Mouse (Mus musculus) telencephalon, adult 2 months (tissue): Measurements from ENCODE around the gene Nomo1.
A peak's percentile ranks its signal among the peaks of the same experiment; 100 is the strongest.

Experiments used
- DNase-seq: peaks from one replicate; pipeline ENCODE4 v3.0.0-alpha.2; 2011; ENCODE audit warnings: low read depth, low spot score

The Nomo1 gene

DNA sequence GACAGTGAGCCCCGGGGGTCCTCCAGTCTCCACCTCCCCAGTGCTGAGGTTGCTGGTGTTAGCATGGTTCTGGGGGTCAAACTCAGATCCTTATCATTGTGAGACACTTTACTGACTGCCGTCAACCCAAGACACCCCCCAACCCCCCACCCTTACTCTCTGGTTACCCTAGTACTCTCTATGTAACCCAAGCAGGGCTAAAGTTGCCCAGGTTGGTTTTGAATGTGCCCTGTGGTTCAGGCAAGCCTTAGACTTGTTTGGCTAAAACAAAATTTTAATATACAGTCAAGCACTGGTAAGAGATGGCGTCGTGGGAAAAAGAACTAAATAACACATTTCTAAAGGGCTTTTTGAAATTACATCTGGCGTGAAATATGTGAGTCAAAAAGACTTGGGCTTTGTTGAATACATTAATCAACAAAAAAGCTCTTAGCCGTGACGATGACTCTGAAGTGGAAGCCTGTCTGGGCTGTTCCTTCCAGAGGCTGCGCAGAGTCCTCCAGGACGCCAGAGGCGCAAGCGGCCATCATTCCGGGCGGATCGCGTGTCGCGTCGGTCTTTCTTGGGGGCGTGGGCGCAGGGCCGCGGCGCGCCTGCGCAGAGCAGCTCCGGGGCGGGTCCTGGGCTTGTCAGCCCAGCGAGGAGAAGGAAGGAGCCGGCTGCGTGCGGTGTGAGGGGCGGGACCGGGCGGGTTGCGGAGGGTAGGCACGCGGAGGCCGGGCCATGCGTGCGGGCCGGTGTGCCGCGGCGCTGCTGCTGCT, at the start of gene Nomo1:
Gene Nomo1, plus strand, starts transcription at position 590 of the 761 bp plus-strand sequence.
- peak; percentile 91 for DNase-seq

GRCm38 (mm10) chr7:45986893-45987292, 46.6 kb upstream of the Nomo1 start:
- no peak for DNase-seq

- no peak for DNase-seq
Measured at GRCm38 (mm10) chr7:45988344-45988743, 45.2 kb upstream of the Nomo1 start.

- DNase-seq: no peak
Measured at GRCm38 (mm10) chr7:45992470-45992869, 41.0 kb upstream of the Nomo1 start.

DNA sequence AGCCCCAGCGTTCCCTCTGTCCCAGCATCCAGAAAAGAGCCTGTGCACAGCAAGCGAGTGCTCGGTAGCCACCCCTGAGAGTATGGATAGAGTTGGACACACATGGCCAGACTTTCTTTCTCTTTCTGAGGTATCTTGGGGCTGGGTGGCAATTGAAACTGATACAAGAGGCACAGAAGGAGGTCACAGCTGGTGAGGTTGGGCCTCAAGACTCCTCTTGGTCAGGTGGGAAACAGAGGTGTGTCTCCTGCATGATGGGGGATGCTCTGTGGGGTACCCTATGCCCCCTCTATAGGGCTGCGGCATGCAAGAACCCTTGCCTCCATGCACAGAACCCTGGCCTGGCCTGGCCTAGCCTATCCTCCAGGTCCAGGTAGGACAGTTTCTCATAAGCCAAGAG, 32.9 kb upstream of the Nomo1 start:
- no peak for DNase-seq

- no peak for DNase-seq
Measured at GRCm38 (mm10) chr7:46002748-46003147, 30.8 kb upstream of the Nomo1 start.

- peak; percentile 39 for DNase-seq
Measured at GRCm38 (mm10) chr7:46009578-46009977, 23.9 kb upstream of the Nomo1 start.

DNA sequence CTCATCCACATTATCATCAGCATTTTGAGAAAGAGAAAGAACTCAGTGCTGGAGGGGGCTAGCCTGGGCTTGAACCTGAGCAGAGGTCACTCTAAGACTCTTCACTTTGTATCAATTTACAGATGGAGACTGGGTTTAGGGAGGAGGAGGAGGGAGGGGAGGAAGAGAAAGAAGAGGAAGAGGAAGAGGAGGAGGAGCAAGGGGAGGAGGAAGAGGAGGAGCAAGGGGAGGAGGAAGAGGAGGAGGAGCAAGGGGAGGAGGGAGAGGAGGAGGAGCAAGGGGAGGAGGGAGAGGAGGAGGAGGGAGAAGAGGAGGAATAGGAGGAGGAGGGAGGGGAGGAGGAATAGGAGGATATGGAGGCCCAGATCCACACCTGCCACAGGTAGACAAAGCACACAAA, 21.4 kb upstream of the Nomo1 start:
- no peak for DNase-seq

DNA sequence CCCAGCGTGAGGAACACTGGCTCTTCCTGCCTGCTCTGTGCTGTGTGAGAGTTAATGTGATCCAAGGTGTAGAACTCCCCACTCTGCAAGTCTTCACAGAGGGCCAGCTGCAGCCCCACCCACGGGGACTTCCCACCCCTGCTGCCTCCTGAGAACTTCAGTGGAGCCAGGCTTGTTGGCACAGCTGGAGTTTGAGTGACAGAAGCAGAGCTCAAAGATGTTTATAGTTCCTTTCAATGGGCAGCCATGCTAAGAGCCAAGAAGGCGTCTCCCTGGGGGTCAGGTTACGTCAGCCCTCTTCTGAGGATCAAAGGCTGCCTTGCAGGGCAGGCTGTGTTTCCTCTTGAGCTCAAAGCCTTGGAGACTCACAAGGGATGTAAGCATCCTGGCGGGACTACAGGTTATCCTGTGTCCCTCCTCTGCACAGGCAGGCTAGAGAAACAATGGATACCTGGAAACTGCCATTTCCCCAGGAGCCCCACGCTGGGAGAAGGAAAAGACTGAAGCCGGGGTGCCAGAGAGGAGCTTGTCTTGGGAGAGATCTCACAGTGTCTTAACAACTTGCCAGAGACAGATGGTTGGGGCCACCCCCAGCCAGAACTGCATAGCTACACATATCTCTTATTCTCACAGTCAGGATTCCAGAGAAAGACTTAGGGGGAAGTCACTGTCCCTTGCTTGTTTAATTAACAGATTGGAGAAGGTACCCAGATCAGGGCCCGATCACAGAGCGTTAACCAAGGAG, 20.1 kb upstream of the Nomo1 start:
- DNase-seq: peak; percentile 36

DNA sequence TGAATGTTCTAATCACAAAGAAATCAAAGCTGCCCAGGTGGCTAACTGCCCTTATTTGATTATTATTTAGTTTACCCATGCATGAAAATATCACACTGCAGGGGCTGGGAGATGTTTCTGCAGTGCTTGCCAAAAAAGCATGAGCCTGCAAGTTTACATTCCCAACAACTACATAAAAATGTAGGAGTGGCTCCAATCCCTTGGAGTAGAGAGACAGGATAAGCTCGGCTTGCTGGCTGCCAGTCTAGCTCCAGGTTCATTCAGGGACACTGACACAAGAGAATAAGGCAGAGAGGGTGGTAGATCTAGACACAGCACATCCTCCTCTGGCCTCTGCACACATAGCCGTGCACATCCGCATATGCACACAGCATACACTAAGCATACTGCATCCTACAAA, 13.9 kb upstream of the Nomo1 start:
- DNase-seq: no peak

DNA sequence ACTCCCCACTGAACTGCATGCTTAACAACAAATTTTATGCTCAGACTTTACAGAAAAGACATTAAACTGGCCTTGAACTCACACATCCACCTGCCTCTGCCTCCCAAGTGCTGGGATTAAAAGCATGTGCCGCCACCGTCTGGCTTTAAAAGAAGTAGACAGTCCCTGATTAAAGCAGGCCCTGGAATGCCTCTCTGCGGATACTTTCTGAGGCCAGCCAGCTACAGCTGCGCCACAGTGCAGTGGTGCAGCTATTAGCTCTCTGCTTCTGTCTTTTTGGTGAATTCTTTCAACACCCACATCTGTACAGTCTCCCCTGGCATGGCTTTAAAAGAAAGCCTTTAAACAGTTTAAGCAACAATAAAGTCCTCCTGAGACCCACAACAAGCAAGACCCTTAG, 11.5 kb upstream of the Nomo1 start:
- no peak for DNase-seq

GRCm38 (mm10) chr7:46025436-46025835, 8.1 kb upstream of the Nomo1 start:
- no peak for DNase-seq

DNA sequence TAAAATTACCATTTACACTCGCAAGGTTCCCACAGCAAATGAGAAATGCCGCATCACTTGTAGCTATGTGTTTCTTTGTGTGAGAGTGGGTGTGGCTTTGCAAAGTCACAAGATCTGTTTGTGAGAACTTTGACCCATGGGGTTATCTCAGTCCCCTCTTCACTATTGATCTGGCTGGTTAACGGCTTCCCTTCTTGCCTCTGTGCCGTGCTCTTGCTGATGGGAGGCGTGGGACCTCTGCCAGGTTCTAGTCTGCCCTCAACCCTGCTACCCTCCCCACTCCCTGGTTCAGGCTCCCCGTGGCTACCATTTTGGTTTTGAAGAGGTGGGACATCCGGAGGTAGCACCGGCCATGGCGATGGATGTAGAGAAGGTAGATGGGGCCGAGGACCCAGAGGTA, 4.8 kb upstream of the Nomo1 start:
- no peak for DNase-seq

DNA sequence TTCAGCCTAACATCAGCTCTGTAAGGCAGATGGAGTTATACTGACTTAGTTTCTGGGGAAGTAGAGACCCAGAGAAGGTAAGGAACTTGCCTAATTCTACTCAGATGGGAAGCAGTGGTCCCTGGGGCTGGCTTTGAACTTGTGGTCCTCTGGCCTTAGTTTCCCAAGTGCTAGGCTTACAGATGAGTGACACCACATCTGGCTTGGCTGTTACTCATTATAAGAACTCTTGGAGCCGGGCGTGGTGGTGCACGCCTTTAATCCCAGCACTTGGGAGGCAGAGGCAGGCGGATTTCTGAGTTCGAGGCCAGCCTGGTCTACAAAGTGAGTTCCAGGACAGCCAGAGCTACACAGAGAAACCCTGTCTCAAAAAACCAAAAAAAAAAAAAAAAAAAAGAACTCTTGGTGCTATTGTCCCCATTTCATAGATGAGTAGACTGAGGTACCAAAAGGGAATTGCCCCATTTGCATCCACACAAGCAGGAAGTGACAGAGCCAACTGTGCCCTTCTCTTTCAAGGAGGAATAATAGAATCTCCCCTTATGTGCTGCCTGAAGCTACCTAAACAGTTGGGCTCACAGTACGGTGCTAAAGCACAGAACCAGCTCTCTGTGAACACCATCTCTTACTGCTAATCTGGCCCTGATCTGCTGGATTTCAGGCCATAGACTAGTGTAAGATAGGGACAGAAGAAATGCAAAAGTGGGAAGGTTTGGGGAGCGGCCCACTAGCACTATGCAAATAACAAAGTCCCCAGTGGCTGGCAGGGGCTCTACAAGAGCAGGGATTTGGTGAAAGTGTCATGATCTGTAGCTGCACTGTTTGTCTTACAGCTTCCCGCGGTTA, 4.0 kb upstream of the Nomo1 start:
- DNase-seq: no peak

- DNase-seq: no peak
Measured at GRCm38 (mm10) chr7:46030145-46030488, 3.4 kb upstream of the Nomo1 start, which contains the start of gene Abcc6. TSS of gene Abcc6 (minus strand) at chr7:46030302.

DNA sequence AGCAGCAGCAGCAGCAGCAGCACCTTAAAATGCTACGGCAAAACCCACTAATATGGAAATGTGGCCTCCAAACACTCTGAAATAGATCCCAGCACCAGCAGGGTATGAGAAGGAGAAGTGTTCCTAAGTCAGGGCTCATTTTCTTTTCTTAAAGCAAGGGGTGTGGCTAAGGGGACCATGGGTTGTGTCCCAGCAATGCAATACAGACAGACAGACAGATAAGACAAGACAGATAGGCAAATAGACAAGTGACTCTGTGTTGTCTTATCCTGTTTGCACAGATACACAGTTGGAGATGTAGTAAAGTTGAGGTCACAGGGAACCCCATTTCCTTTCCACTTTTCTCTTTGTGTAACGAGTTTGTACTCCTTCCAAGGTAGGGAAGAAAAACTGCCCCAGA, 2.4 kb upstream of the Nomo1 start:
- no peak for DNase-seq

- no peak for DNase-seq
Measured at GRCm38 (mm10) chr7:46033870-46034337, 406 bp downstream of the Nomo1 start.

DNA sequence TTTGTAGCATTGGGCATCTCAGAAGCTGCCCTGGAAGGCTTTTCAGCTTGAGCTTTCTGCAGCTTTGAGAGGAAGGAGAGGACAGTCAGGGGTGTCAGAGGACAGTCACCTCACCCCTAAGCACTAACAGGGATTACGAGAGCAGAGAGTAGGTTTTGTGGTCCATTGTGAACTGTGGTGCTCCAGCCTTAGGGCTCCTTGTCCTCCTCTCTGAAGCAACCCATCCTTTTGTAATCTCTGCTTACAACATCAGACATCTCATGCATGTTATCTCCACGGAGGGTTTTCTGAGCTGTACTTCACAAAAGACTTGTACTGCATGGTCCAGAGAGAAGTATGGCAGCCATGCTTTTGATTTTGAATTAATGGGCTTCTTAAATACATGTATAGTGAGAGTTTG, 1.5 kb downstream of the Nomo1 start:
- no peak for DNase-seq

DNA sequence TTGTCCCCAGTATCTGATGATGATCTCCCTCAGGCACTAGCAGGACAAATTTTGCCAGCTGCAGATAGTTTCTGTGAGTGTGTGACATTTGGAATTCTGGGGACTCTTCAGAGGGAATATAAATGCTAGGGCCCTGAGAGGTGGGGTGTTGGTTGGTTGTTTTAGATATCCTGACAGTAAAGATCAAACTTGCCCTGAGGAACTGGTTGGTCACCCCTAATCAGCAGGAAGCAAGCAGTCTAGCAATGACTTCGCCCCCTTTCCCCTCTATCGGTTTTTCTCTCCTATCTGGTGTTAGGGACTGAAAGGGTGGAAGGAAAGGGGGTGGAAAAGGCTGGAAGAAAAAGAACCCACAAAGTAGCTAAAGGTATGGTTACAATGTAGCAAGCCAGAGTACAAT, 2.0 kb downstream of the Nomo1 start:
- DNase-seq: no peak

GRCm38 (mm10) chr7:46037433-46037832, 3.9 kb downstream of the Nomo1 start:
- no peak for DNase-seq

DNA sequence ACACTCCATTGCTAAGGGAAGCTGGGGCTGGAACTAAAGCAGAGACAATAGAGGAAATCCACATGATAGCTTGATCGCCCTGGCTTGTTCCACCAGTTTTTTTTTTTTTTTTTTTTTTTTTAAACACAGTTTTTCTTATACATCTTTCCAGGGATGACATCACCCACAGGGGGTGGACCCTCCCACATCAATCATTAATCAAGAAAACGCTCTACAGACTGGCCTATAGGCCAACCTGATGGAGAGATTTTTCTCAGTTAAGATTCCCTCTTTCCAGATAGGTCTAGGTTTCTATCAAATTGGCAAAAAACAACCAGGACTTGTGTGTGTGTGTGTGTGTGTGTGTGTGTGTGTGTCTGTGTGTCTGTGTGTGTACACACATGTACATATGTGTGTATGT, 6.4 kb downstream of the Nomo1 start:
- DNase-seq: no peak

DNA sequence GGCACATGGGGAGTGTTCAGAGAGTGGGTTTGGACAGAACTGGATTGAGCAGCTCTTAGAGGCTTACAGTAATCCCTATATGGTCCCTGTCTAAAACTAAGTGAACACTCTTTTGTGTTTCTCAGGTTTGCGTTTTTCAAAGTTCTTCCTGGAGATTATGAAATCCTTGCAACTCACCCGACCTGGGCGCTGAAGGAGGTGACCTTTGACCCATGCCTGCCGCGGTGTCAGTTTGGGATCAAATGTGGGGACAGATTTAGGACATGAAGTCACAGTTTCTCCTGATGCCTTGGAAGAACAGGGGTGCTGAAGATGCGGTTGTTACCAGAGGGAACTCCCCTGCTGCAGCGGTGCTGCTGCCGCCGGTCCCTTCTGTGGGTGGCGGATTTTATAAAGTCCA, 10.6 kb downstream of the Nomo1 start:
- no peak for DNase-seq
